Mouse (Mus musculus) embryo, embryonic 10 days (tissue): ENCODE results near the gene Cyp2ab1.
"Not testable (repeated sequence)": the region's sequence is repeated elsewhere in the genome, so short reads cannot be mapped to it uniquely, and the experiment has no call there.

Source experiments
- DNase-seq: peaks from one replicate; pipeline ENCODE4 v3.0.0-alpha.2; 2015; ENCODE audit warnings: low spot score

Gene Cyp2ab1

DNA sequence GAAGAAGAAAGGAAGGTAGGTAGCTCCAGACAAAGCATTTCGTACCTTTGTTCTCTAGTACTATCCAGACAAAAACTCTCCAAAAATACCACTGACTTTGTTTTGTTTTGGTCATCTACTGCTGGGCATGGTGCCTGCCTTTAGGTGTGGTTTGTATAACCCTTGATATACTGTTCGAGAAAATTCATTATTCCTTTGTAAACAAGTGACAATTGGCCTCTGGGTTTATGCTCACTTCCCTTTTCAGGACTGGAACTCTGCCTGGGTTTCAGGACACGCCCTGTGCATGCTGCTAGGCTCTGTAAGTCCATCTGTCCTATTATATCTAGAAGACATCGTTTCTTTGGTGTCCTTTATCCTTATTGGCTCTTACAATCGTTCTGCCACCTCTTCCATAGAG, at the start of gene Cyp2ab1:
Gene Cyp2ab1, minus strand, starts transcription at position 119 of the 400 bp plus-strand sequence.
- no peak for DNase-seq

DNA sequence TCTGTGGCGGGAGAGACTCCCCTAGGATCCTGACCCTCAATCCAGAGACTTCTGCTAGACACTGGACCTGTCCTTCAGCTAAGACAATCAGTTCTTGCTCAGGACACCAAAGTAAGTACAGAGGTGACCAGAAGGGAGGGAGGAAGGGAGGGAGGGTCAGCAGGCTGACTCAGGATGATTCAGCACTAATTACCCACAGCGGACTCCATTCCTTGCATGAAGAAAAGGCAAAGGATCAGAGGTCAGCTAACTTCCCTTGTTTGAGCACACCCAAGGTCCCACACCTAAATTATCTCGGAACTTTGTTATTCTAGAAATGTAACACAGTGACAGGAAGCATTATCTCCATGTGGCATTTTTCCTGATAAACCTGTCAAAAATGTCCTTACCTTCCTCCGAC, 46.5 kb upstream of the Cyp2ab1 start:
- peak; percentile 31 for DNase-seq

DNA sequence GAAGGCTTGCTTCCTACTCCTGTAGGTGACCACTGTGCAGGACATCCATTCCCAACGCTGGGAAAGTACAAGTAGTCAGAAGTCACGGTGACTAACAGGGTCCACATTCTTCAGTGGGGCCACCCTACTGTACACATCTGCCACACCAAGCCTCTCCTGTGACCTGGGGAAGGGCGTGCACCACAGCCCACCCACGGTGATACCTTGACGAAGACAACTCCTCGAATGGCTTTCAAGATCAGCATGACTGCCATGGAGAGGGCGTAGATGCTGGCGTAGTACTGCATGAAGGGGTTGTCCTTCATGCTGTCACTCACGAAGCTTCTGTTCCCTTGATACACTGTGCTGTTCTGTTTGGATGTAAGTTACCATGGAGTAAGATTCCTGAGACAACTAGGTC, 43.0 kb upstream of the Cyp2ab1 start:
- no peak for DNase-seq

DNA sequence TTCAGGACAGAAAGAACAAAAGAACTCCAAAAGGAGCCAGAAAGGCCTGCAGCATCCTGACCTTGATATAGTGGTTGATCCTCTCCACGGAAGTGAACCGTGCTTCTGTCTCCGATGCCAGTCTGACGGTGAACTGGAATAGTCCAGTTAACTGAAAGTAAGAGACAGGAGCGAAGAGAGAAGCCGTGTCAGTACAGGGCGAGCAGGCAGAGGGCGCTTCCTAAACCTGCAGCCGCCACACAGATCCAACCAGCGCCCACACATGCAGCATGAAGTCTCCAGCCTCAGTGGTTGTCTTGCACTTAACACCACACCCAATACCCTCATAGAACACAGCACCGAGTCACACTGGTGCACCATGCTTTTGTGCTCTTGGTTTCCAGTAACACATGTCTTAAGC, 36.9 kb upstream of the Cyp2ab1 start:
- no peak for DNase-seq

DNA sequence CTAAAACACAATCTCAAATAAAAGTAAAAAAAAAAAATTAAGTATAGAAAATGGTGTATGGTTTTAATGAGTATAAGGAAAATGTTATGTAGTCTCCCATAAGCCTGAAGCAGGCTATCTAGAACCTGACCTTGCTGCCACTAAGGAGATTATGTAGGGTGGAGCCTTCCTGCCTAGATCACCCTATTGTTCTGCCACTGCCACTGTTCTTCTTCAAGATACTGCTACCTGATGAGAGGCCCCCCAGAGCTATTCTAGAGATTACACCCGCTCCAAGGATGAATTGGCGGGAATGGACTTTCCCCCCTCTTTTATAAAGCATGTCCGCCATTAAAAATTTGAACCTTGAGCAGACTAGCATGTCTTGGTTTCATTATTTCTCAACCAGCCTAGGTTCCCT, 36.3 kb upstream of the Cyp2ab1 start:
- not testable (repeated sequence) for DNase-seq

DNA sequence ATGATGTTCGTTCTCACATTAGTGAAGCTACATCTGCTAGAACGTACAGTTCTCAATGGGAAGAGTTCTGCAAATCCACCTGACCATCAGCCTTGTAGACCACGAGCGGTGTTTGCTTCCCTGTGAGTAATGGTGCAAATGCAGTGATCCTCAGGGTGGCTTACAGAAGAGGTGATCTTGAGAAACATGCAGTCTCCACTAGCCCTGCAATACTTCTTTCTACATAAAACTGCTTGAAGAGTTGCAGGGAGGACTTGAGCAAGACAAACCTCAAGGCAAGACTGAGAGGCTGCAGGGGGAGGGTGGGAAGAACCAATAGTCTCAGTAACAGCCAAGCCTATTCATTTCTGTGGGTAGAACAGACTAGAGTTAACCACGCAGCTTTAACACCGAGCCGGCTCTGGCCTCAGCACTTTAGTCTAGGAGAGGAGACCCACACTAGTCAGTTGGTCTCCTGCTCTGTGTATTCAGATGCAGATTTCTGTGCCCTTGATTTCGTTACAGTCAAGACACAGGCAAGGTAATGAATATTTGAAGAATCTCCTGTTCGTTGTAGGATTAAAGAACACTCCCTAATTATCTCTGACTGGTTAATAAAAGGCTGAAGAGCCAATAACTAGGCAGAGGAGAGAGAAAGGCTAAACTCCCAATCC, 34.6 kb upstream of the Cyp2ab1 start:
- DNase-seq = no peak

DNA sequence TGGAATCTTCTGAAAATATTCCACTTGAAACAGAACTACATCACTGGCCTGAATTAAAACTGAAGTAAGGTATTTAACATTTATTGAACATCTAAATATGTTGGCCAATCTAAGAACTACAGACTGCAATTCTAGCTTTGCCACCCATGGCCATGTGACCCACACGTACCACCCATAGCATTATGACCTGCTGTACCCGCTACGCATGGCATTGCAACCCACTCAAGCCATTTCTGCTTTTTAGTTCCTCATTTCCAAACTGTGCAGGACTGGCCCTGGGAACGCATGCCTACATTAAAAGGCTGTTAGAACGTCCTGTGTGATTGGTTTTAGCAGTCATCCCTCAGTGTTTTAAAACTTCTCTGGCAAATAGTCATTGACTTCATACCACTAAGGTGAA, 32.6 kb upstream of the Cyp2ab1 start:
- no peak for DNase-seq

DNA sequence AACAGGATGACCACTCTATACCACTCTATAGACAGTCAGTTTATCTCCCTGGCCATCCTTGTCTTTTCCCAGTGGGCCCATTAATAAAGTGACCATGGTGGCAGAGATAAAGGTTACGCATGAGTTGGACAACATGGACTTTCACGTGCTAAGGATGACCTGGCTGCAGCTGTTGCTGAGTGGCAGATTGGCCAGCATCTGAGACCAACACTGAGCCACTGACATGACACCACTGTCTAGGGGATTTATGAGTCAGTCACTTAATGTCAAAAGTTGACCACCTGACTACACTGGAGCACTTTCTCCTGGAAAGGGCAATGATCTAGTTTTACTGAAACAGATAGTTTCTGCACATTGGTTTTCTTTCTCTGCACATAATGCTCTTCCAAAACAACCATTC, 29.6 kb upstream of the Cyp2ab1 start:
- DNase-seq = no peak

DNA sequence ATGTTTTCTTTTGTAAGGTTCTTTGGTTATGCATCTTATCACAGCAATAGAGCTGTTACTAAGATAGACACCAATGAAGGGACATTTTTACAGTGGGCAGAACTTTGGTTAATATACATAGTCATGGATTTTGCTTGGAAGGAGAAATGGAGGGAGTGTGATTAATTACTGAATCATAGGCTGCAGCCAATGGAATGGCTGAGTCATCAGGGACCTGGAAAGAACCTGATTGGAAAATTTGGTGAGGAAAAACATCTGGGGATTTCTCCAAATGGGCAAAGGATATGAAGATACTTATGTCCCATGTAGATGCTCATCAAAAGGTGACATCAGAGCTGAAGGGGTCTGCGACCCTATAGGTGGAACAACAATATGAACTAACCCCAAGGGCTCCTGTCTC, 28.8 kb upstream of the Cyp2ab1 start:
- DNase-seq = no peak

DNA sequence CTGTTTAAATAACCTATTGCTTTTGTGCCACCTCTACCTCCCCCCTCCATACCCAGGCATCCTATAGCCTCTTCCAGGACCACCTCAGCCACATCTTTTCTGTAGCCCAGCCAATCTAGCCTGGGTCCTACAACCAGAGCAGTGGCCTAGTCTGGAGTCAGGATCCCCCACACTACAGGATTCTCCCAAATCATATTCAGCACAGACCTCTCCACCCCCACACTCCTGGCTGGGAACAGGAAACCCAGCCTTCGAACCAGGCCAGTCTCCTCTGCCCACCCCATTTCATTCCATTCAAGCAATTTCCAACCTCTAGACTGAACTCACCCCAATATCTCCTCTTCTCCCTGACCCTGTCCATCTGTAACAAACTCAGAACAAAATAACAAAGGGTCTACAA, 20.3 kb upstream of the Cyp2ab1 start:
- no peak for DNase-seq

DNA sequence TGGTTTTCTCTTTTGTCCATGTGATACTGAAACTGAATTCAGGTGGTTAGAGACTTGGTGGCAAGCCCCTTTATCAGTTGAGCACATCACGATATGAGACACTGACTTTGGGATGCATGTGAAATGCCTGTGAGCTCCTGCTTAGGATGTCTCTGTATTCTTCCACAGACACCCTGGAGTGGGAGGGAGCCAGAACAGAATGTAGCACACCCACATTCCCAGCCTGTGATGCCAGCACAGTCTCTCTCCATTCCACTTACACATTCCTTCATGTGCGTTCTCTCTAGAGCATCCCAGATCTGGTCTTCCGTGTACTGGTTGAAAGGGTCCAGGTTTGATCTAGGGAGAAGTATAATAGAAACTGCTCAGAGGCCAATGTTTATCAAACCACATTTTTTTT, 13.4 kb upstream of the Cyp2ab1 start:
- DNase-seq = no peak

DNA sequence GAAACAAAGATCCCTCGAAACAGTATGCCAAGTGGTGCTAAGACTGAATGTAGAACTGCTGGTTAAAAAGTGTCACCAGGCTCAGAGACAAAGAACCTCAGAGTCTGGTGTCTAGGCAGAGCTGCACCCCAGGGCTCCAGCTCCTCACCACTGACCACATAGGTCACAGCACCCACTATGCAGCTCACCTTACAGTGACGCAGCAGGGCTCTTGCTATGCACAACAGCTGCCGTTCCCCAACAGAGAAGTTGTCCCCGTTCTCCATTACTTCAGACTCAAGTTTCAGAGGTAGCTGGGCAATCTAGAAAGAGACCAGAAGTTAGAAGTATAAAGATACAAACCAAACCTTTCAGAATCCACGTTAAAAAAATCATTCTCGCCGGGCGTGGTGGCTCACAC, 9.7 kb upstream of the Cyp2ab1 start:
- no peak for DNase-seq

DNA sequence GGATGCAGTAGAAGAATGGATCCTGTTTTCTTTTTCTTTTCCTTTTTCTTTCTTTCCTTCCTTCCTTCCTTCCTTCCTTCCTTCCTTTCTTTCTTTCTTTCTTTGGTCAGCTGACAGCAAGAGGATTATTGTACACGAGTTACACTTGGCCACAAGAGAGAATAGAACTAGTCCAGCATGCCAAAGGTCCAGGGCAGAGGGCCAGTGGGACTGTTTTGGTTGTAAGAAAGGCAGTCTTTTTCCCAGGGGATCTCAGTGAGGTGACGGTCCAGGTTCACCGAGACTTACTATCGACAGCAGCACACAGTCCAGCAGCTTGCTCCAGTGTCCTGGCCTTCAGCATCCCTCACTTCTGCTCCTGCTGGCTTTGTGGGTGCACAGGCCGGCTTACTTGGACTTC, 3.1 kb upstream of the Cyp2ab1 start:
- no peak for DNase-seq

DNA sequence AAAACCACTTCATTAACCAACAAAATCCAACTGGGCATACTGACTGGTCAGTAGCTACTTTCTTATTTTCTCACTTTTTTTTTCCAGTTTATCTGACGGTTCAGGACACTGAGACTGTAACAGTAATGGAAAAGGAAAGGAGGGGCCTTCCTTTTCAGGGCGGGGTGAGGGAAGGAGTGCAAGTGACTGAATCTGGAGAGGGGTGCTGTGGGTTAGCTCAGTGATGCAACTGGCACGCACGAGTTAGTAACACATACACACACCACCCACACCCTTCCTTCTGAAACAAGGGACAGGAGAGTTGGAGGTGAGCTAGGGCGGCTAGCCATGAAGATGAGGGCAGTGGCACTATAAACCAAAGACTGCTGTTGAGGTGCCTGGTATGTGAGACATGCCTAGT, 1.3 kb downstream of the Cyp2ab1 start:
- no peak for DNase-seq

DNA sequence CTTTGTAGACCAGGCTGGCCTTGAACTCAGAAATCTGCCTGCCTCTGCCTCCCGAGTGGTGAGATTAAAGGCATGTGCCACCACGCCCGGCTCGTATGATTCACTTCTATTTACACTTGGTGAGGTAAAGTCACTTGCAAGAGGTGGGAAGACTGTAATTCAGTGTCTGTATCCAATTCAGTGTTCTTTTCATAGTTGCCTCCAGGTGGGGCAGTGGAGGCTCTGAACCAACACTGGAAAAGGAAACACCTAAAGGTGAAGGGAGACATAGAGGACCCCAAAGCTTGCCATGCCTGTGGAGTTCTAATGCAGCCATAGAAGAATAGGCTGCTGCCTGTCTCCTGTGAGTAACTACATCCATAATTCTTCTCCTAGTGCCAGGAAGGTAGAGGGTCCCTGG, 2.9 kb downstream of the Cyp2ab1 start:
- DNase-seq = no peak

DNA sequence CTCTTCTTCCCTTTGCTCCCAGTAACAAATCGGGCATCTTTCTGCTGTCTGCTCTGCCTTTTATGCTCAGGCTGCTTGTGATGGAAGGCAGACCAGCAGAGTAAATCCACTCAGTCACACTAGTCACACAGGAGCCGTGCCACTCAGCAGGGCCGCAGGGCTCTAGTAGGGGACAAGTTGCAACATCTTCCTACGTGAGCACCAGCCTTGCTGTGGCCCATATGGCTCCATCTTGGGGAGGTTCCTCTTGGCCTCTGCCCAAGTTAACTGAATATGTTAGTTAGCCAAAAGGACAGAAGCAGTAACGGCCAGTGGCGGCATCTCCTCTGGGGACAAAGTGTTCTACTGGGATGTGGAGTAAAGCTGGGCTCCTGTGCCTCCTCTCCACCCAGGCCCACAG, 8.4 kb downstream of the Cyp2ab1 start:
- no peak for DNase-seq

DNA sequence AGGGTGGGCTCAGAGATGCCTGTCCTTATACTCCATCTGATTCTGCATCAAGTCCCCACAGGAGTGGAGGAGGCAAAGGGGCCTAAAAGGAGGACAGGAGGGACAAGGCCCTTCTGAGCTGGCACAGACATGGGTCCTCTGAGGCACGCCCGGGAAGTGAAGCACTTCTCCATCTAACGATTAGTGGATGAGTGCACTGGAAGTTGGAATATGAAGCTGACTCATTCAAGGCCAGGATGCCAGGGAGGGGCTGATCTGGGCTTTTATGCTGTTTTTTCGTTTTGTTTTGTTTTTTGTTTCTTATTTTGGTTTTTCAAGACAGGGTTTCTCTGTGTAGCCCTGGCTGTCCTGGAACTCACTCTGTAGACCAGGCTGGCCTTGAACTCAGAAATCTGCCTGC, 9.9 kb downstream of the Cyp2ab1 start:
- DNase-seq = no peak

DNA sequence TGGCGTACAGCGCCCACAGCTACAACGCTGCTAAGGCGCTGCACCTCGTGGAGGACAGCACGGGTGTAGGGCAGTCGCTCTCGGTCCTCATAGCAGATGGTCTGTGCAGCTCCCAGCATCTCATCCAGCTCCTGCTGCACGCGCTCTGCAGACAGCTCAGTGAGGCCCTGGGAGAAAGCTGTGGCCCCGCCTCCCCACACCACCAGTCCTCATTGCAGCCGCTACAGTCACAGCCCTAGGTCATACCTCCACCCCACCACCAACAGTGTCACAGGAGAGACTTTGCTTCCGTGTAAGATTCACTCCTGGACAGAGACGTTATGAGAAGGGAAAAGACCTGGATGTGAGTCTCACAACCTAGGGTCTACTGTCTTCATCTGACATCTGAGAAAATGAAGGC, 12.9 kb downstream of the Cyp2ab1 start:
- DNase-seq = no peak

DNA sequence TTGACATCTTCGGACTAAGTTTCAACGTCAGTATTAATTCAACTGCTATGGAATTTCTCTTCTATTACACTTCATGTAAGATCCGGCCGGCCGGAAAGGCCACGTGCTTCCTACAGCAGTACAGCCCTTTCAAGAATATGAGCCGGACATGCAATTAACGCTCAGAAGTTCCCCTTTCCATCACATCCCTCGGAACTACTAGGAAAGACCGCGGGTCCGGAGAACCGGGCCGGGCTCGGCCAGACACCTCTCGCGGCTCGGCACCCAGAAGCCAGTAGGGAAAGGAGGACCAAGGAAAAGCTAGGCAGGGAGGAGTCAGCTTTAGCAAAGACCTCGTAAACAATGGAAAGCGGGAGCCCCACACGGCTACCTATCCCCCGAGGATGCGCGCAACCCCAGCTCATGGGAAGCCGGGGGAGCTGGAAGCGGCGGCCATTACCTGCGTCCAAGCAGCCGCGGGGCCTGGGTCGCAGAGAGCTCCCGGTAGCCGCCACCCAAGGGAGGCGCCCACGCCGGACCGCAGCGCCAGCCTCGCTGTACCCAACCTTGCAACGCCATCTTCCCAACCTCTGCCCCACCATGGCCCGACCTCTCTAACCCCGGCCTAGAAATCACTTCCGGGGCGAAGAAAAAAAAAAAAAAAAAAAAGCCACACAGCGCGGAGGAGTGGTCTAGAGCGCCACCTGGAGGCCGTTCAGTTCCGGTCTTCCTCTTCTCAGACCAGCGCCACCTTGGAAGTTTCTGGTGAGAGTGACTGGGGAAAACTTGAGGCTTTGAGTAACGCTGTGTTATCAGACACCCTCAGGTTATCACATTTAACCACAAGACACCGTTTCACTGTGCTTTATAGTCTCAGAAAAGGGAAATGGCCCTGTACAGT, 23.2 kb downstream of the Cyp2ab1 start, which contains the start of gene Parl:
Gene Parl, minus strand, starts transcription at position 618 of the 880 bp plus-strand sequence.
- DNase-seq = peak; percentile 95

DNA sequence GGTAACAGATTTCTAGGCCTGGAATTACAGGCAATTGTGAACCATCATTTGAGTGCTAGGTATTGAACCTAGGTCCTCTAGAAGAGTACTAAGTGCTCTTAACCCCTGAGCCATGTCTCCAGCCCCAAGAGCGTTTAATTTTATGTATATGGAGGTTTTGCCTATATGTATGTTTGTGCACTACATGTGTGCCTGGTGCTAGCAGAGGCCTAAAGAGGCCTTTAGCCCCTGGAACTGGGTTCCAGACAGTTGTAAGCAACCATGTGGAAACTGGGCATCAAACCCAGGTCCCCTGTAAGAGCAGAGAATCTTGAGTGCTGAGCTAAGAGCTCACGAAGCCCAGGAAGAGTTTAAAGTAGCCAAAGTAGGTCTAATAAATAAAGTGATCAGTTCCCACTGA, 25.1 kb downstream of the Cyp2ab1 start:
- no peak for DNase-seq

DNA sequence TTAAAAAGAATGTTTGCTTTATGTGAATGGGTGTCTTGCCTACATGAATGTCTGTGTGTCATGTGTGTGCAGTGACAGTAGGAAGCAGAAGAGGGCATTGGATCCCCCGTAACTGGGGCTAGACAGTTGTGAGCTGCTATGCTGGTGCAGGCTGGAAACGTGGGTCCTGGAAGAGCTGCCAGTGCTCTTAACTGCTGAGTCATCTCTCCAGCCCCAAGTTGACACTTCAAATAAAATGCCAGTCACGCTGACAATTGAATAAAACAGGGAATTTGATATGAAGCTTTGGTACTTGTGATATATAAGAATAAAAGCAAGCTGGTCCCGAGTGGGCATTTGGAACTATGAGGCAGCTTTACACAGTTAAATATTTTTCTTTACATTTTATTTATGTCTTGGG, 45.0 kb downstream of the Cyp2ab1 start:
- DNase-seq = no peak

DNA sequence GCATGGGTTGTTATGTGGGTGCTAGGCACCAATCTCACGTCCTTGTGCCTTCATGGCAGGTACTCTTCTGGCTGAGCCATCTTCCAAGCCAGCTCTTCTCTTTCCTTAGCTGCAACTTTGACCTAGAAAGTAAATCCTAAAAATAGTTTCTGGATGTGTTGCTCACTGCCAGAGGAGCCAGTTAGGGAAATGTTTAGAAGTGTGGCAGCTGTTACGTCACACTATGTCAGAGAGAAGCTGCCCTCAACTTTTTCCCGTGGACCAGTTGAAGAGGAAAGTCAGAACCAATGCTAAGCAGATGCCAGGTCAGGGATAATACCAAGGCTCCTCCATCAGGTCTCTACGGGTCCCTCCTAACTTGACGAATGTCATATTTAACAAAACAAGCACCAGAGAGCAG, 45.8 kb downstream of the Cyp2ab1 start:
- no peak for DNase-seq

DNA sequence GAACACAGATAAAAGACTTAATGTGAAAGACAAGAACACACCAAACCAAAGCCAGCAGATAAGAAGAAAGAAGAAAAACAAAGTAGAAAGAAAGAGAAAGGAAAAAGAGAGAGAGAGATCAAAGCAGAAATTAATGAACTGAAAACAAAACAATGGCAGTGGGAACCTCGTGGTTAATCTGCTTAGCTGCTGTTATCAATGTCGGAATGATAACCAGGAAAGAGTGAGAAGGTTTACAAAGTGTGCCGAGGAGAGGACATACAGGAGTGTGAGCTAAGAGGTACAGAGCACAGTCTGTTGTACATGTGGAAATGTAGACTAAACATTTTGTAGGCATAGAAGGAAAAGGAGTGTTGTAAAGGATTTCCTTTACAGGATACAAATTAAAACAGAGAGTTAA, 52.2 kb downstream of the Cyp2ab1 start:
- no peak for DNase-seq

DNA sequence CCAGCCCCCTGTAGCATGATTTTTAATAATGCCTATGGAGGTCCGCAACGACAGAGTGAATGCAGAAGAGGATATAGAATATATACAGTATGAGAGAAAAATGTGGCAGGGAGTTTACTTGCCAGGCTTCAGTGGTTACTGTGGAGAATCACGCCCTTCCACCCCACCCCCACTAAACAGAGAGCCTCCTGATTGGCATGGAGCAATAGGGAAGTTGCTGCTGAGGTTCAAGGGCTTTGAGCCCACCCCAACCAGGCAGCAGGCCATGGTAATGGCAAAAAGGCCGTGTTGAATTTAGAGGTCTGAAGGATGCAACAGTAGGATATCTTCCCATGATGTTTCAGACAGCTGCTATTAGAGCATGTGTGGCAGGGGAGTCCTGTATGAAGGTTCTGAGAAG, 53.9 kb downstream of the Cyp2ab1 start:
- no peak for DNase-seq
